Mouse (Mus musculus): ENCODE results near the gene Ncdn. TPM values are rescaled to one million over a fixed set of nuclear protein-coding genes. Genes with fewer than 3 reads are reported as not detected.
A peak's percentile ranks its signal among the peaks of the same experiment; 100 is the strongest.

Gene Ncdn
- 85.3 and 86.7 TPM in 2 replicates for polyA plus RNA-seq (2015; fragmentation: Nextera tagmentation; extraction: Ambion mirVana)

GRCm38 (mm10) chr4:126753268-126754230 is at the start of gene Ncdn, which contains the start of gene AU040320:
TSS of gene Ncdn (minus strand) at chr4:126753438.
TSS of gene AU040320 (plus strand) at chr4:126753544.
- Histone ChIP-seq H3K27me3 (no peaks in the 10 kb centered on the region), H3K4me2 (peak within 1 kb of the TSS; percentile 90), H3K9me3 (no peaks in the 10 kb centered on the region), H3K4me3 (peak within 1 kb of the TSS; percentile 96), H3K36me3 (peaks cover 32% of the 10 kb centered on the region), H3K4me1 (replicated peaks) (peaks cover 52% of the 10 kb centered on the region), H3K27ac (replicated peaks) (peak within 1 kb of the TSS; percentile 98), H3K9ac (peak within 1 kb of the TSS; percentile 91)
- ATAC-seq (ENCODE audit: low read depth), result peak; percentile 98
- WGBS, result under 1% methylated on average over 71 of the region's 71 CpGs

GRCm38 (mm10) chr4:126802174-126802573 is 48.9 kb upstream of the Ncdn start:
- Histone ChIP-seq H3K27ac (replicated peaks) (no peak overlapping the region), H3K36me3 (peaks cover 3% of the 10 kb centered on the region; the same call in 1 of the 2 replicates), H3K27me3 (no peaks in the 10 kb centered on the region), H3K4me1 (replicated peaks) (peaks cover 11% of the 10 kb centered on the region), H3K4me2 (no peak overlapping the region), H3K4me3 (no peak overlapping the region), H3K9ac (no peak overlapping the region), H3K9me3 (no peaks in the 10 kb centered on the region)
- ATAC-seq (ENCODE audit: low read depth), result no peak
- 90% methylated on average over 8 of the region's 8 CpGs for WGBS

- no peak for ATAC-seq (ENCODE audit: low read depth)
- 95% methylated on average over 7 of the region's 7 CpGs for WGBS
- H3K36me3 ChIP-seq, result peaks cover 46% of the 10 kb centered on the region
Observed at GRCm38 (mm10) chr4:126792341-126793102, 39.3 kb upstream of the Ncdn start.

GRCm38 (mm10) chr4:126782996-126783395 is 29.8 kb upstream of the Ncdn start:
- Histone ChIP-seq H3K9me3 (no peaks in the 10 kb centered on the region), H3K4me1 (replicated peaks) (peaks cover 37% of the 10 kb centered on the region), H3K4me3 (no peak overlapping the region), H3K4me2 (no peak overlapping the region), H3K27me3 (no peaks in the 10 kb centered on the region), H3K36me3 (no peaks in the 10 kb centered on the region), H3K9ac (no peak overlapping the region), H3K27ac (replicated peaks) (no peak overlapping the region)
- ATAC-seq (ENCODE audit: low read depth), result no peak
- WGBS, result 79% methylated on average over 8 of the region's 8 CpGs

More at GRCm38 (mm10) chr4:126792341-126793102, 39.3 kb upstream of the Ncdn start:
- Histone ChIP-seq H3K4me2 (no peak overlapping the region), H3K27me3 (no peaks in the 10 kb centered on the region), H3K9me3 (no peaks in the 10 kb centered on the region; the same call in 1 of the 2 replicates), H3K4me1 (replicated peaks) (no peaks in the 10 kb centered on the region), H3K9ac (no peak overlapping the region), H3K27ac (replicated peaks) (no peak overlapping the region), H3K4me3 (no peak overlapping the region)

- H3K9ac ChIP-seq, result no peak overlapping the region
- no peak overlapping the region for H3K4me2 ChIP-seq
- H3K9me3 ChIP-seq, result no peaks in the 10 kb centered on the region
- H3K27ac ChIP-seq (replicated peaks), result no peak overlapping the region
- H3K36me3 ChIP-seq, result no peaks in the 10 kb centered on the region
- no peaks in the 10 kb centered on the region for H3K27me3 ChIP-seq
- no peak for ATAC-seq (ENCODE audit: low read depth)
- WGBS, result 89% methylated on average over 8 of the region's 8 CpGs
- H3K4me1 ChIP-seq (replicated peaks), result peaks cover 40% of the 10 kb centered on the region
- H3K4me3 ChIP-seq, result no peak overlapping the region
Observed at GRCm38 (mm10) chr4:126782512-126782911, 29.3 kb upstream of the Ncdn start.

- no peak overlapping the region for H3K9ac ChIP-seq
- no peak for ATAC-seq (ENCODE audit: low read depth)
- H3K9me3 ChIP-seq, result no peaks in the 10 kb centered on the region
- H3K36me3 ChIP-seq, result no peaks in the 10 kb centered on the region
- H3K4me3 ChIP-seq, result no peak overlapping the region
- WGBS, result 40% methylated on average over 3 of the region's 3 CpGs
- H3K4me2 ChIP-seq, result no peak overlapping the region
- no peak overlapping the region for H3K27ac ChIP-seq (replicated peaks)
- no peaks in the 10 kb centered on the region for H3K27me3 ChIP-seq
- H3K4me1 ChIP-seq (replicated peaks), result peaks cover 46% of the 10 kb centered on the region
Observed at GRCm38 (mm10) chr4:126781871-126782270, 28.6 kb upstream of the Ncdn start.

GRCm38 (mm10) chr4:126779826-126780775 is 26.9 kb upstream of the Ncdn start:
- Histone ChIP-seq H3K27ac (replicated peaks) (peak overlapping the region; percentile 85), H3K4me1 (replicated peaks) (peaks cover 47% of the 10 kb centered on the region), H3K4me2 (peak overlapping the region; percentile 43), H3K4me3 (peak overlapping the region; percentile 8; the same call in 1 of the 2 replicates), H3K9me3 (no peaks in the 10 kb centered on the region), H3K36me3 (no peaks in the 10 kb centered on the region), H3K9ac (peak overlapping the region; percentile 50), H3K27me3 (no peaks in the 10 kb centered on the region)
- no peak for ATAC-seq (ENCODE audit: low read depth)
- WGBS, result 18% methylated on average over 12 of the region's 12 CpGs

- peaks cover 47% of the 10 kb centered on the region for H3K4me1 ChIP-seq (replicated peaks)
- peak overlapping the region; percentile 85 for H3K27ac ChIP-seq (replicated peaks)
- WGBS, result 17% methylated on average over 8 of the region's 8 CpGs
- no peaks in the 10 kb centered on the region for H3K27me3 ChIP-seq
- H3K9ac ChIP-seq, result peak overlapping the region; percentile 50
- H3K4me3 ChIP-seq, result no peak overlapping the region
- ATAC-seq (ENCODE audit: low read depth), result peak; percentile 50
- H3K36me3 ChIP-seq, result no peaks in the 10 kb centered on the region
- peak overlapping the region; percentile 43 for H3K4me2 ChIP-seq
- no peaks in the 10 kb centered on the region for H3K9me3 ChIP-seq
Observed at GRCm38 (mm10) chr4:126779148-126779581, 25.9 kb upstream of the Ncdn start.

GRCm38 (mm10) chr4:126775182-126775581 is 21.9 kb upstream of the Ncdn start:
- peaks cover 6% of the 10 kb centered on the region for H3K36me3 ChIP-seq
- H3K4me3 ChIP-seq, result no peak overlapping the region
- no peak overlapping the region for H3K9ac ChIP-seq
- H3K4me2 ChIP-seq, result no peak overlapping the region
- H3K9me3 ChIP-seq, result no peaks in the 10 kb centered on the region
- H3K27me3 ChIP-seq, result no peaks in the 10 kb centered on the region
- no peak overlapping the region for H3K27ac ChIP-seq (replicated peaks)
- ATAC-seq (ENCODE audit: low read depth), result no peak
- 81% methylated on average over 1 of the region's 1 CpGs for WGBS
- peaks cover 27% of the 10 kb centered on the region for H3K4me1 ChIP-seq (replicated peaks)

- 89% methylated on average over 6 of the region's 6 CpGs for WGBS
- Histone ChIP-seq H3K4me3 (no peak overlapping the region), H3K27ac (replicated peaks) (no peak overlapping the region), H3K27me3 (no peaks in the 10 kb centered on the region), H3K9me3 (no peaks in the 10 kb centered on the region), H3K4me1 (replicated peaks) (peaks cover 14% of the 10 kb centered on the region), H3K9ac (no peak overlapping the region), H3K36me3 (peaks cover 13% of the 10 kb centered on the region), H3K4me2 (no peak overlapping the region)
- ATAC-seq (ENCODE audit: low read depth), result no peak
Observed at GRCm38 (mm10) chr4:126773871-126774270, 20.6 kb upstream of the Ncdn start.

GRCm38 (mm10) chr4:126770831-126771230 is 17.6 kb upstream of the Ncdn start:
- Histone ChIP-seq H3K27me3 (no peaks in the 10 kb centered on the region), H3K4me3 (no peak overlapping the region), H3K36me3 (peaks cover 19% of the 10 kb centered on the region), H3K9ac (no peak overlapping the region), H3K4me1 (replicated peaks) (no peaks in the 10 kb centered on the region), H3K4me2 (no peak overlapping the region), H3K9me3 (no peaks in the 10 kb centered on the region), H3K27ac (replicated peaks) (no peak overlapping the region)
- no peak for ATAC-seq (ENCODE audit: low read depth)
- 85% methylated on average over 4 of the region's 4 CpGs for WGBS
